Mouse (Mus musculus): ENCODE data around the gene Nsmce1. TPM values are rescaled to one million over a fixed set of nuclear protein-coding genes. Genes with fewer than 3 reads are reported as not detected.

Nsmce1 gene
- 13.8 and 16.2 TPM in 2 replicates for total RNA-seq (2023)

GRCm38 (mm10) chr7:125490947-125491735 is at the start of gene Nsmce1:
Gene Nsmce1, minus strand, starts transcription at chr7:125491596.

DNA sequence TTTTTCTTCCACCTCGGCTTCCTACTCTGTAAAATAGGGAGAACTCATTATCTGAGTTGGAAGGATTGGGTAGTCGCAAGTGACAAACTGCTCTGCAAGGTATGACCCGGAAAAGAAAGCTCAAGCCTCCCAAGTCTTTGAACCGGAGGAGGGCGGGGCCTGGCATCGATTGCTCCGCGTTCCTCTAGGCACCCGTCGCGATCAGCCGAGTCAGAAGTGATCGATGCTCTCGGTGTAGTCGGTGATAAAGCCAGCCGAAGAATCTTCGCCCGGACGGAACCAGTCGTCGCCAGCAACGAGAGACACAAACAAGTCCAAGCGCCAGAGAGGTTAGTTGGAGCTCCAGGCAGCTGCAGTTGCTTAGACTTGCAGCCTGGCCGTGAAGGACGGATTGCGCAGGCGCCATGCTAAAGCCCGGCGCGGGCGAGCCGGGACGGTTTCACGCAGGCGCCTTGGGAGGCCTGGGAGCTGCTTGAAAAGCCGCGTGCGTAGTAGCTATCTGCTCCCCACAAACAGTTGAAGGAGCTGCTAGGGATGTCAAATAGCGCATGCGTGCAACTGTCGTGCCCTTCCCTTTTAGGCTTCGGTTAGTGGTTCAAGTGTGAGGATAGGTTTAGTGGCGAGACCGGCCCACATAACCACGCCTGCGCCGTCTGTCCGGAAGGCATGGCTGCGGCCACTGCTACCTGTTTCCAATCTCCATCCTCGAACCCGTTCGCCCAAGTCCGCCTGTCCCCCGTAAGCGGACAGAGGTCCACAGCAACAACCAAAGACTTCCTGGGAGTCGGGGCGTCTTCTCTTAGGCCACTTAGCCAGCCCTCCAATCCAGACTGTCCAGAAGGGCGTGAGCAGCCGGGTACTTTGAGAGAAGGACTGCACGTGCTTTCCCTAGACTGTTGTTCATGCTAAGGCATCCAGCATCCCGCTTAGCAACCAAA is 46.7 kb downstream of the Nsmce1 start, which contains the start of gene Kdm8:
Gene Kdm8 (plus strand): TSS at position 213 of the 938 bp plus-strand sequence.

Other genes with a start within 250 kb of the Nsmce1 start
- gene Kdm8, start 46.9 kb downstream of the Nsmce1 start, total RNA-seq (2023): 2.4 and 4.5 TPM in 2 replicates
- 51.5 and 57.2 TPM in 2 replicates for gene Il4ra, start 60.5 kb upstream of the Nsmce1 start, total RNA-seq (2023)
- 2.0 and 3.5 TPM in 2 replicates for gene Il21r, start 111.8 kb upstream of the Nsmce1 start, total RNA-seq (2023)
- 38.9 and 46.4 TPM in 2 replicates for gene Gtf3c1, start 216.2 kb upstream of the Nsmce1 start, total RNA-seq (2023)
- gene D430042O09Rik, start 216.3 kb upstream of the Nsmce1 start, total RNA-seq (2023): 19.8 and 21.3 TPM in 2 replicates